Mouse (Mus musculus): ENCODE measurements around the gene Slc9a8. TPM values are rescaled to one million over a fixed set of nuclear protein-coding genes. Genes with fewer than 3 reads are reported as not detected.

The Slc9a8 gene
- polyA plus RNA-seq, 1 experiment from 2014 or later, result 21.4 TPM

- Histone ChIP-seq H3K4me2 (no peak overlapping the region), H3K9ac (no peak overlapping the region), H3K36me3 (peaks cover 46% of the 10 kb centered on the region), H3K27me3 (no peaks in the 10 kb centered on the region), H3K9me3 (no peaks in the 10 kb centered on the region), H3K27ac (no peak overlapping the region), H3K4me1 (peaks cover 44% of the 10 kb centered on the region), H3K4me3 (no peak overlapping the region)
- WGBS, result 81% methylated on average over 10 of the region's 10 CpGs
- no peak for ATAC-seq (ENCODE audit: borderline replicate concordance, extremely low read depth, low FRiP score, low TSS enrichment)
Observed at GRCm38 (mm10) chr2:167506546-167507260, 85.2 kb downstream of the Slc9a8 start.

GRCm38 (mm10) chr2:167507719-167508385 lies 86.3 kb downstream of the Slc9a8 start:
- peak overlapping the region; percentile 15; the same call in 1 of the 2 replicates for H3K27ac ChIP-seq
- no peak for ATAC-seq (ENCODE audit: borderline replicate concordance, extremely low read depth, low FRiP score, low TSS enrichment)
- H3K4me1 ChIP-seq, result peaks cover 40% of the 10 kb centered on the region
- 72% methylated on average over 3 of the region's 3 CpGs for WGBS
- H3K4me2 ChIP-seq, result 0 out of 2 replicates have a peak overlapping the region, but pooled peaks have one; percentile 1
- no peaks in the 10 kb centered on the region for H3K9me3 ChIP-seq
- H3K4me3 ChIP-seq, result no peak overlapping the region
- no peaks in the 10 kb centered on the region for H3K27me3 ChIP-seq
- H3K9ac ChIP-seq, result no peak overlapping the region
- peaks cover 58% of the 10 kb centered on the region for H3K36me3 ChIP-seq

GRCm38 (mm10) chr2:167508569-167508968 lies 87.1 kb downstream of the Slc9a8 start:
- peaks cover 39% of the 10 kb centered on the region for H3K4me1 ChIP-seq
- ATAC-seq (ENCODE audit: borderline replicate concordance, extremely low read depth, low FRiP score, low TSS enrichment), result no peak
- no peak overlapping the region for H3K4me2 ChIP-seq
- peaks cover 65% of the 10 kb centered on the region for H3K36me3 ChIP-seq
- H3K9ac ChIP-seq, result no peak overlapping the region
- no peaks in the 10 kb centered on the region for H3K27me3 ChIP-seq
- no peaks in the 10 kb centered on the region for H3K9me3 ChIP-seq
- WGBS, result 90% methylated on average over 4 of the region's 4 CpGs
- H3K27ac ChIP-seq, result no peak overlapping the region
- H3K4me3 ChIP-seq, result no peak overlapping the region

GRCm38 (mm10) chr2:167510485-167510884 lies 89.0 kb downstream of the Slc9a8 start:
- Histone ChIP-seq H3K4me1 (peaks cover 23% of the 10 kb centered on the region), H3K9ac (no peak overlapping the region), H3K4me2 (no peak overlapping the region), H3K27ac (no peak overlapping the region), H3K36me3 (peaks cover 84% of the 10 kb centered on the region), H3K4me3 (no peak overlapping the region), H3K9me3 (no peaks in the 10 kb centered on the region), H3K27me3 (no peaks in the 10 kb centered on the region)
- WGBS, result 64% methylated on average over 3 of the region's 3 CpGs
- no peak for ATAC-seq (ENCODE audit: borderline replicate concordance, extremely low read depth, low FRiP score, low TSS enrichment)

- Histone ChIP-seq H3K27me3 (no peaks in the 10 kb centered on the region), H3K4me2 (no peak overlapping the region), H3K27ac (no peak overlapping the region), H3K4me1 (peaks cover 6% of the 10 kb centered on the region; the same call in 1 of the 2 replicates), H3K4me3 (no peak overlapping the region), H3K9ac (no peak overlapping the region), H3K9me3 (no peaks in the 10 kb centered on the region), H3K36me3 (peaks cover 98% of the 10 kb centered on the region)
- ATAC-seq (ENCODE audit: borderline replicate concordance, extremely low read depth, low FRiP score, low TSS enrichment), result no peak
- 95% methylated on average over 9 of the region's 9 CpGs for WGBS
Observed at GRCm38 (mm10) chr2:167512365-167512764, 90.9 kb downstream of the Slc9a8 start.

GRCm38 (mm10) chr2:167512970-167513369 lies 91.5 kb downstream of the Slc9a8 start:
- 89% methylated on average over 5 of the region's 5 CpGs for WGBS
- H3K4me1 ChIP-seq, result 0 out of 2 replicates have a peak, but pooled peaks cover 2% of the 10 kb centered on the region
- H3K27ac ChIP-seq, result no peak overlapping the region
- H3K4me2 ChIP-seq, result no peak overlapping the region
- no peak overlapping the region for H3K9ac ChIP-seq
- peaks cover 98% of the 10 kb centered on the region for H3K36me3 ChIP-seq
- H3K4me3 ChIP-seq, result no peak overlapping the region
- ATAC-seq (ENCODE audit: borderline replicate concordance, extremely low read depth, low FRiP score, low TSS enrichment), result no peak
- no peaks in the 10 kb centered on the region for H3K9me3 ChIP-seq
- no peaks in the 10 kb centered on the region for H3K27me3 ChIP-seq

- Histone ChIP-seq H3K4me1 (no peaks in the 10 kb centered on the region), H3K4me3 (no peak overlapping the region), H3K27me3 (no peaks in the 10 kb centered on the region), H3K27ac (no peak overlapping the region), H3K9me3 (no peaks in the 10 kb centered on the region), H3K9ac (no peak overlapping the region), H3K36me3 (peaks cover 87% of the 10 kb centered on the region), H3K4me2 (no peak overlapping the region)
- no peak for ATAC-seq (ENCODE audit: borderline replicate concordance, extremely low read depth, low FRiP score, low TSS enrichment)
- WGBS, result 94% methylated on average over 4 of the region's 4 CpGs
Observed at GRCm38 (mm10) chr2:167514641-167515040, 93.1 kb downstream of the Slc9a8 start.

GRCm38 (mm10) chr2:167515688-167516087 lies 94.2 kb downstream of the Slc9a8 start:
- 86% methylated on average over 5 of the region's 5 CpGs for WGBS
- H3K4me1 ChIP-seq, result no peaks in the 10 kb centered on the region
- H3K36me3 ChIP-seq, result peaks cover 76% of the 10 kb centered on the region
- no peaks in the 10 kb centered on the region for H3K27me3 ChIP-seq
- H3K4me3 ChIP-seq, result no peak overlapping the region
- no peak for ATAC-seq (ENCODE audit: borderline replicate concordance, extremely low read depth, low FRiP score, low TSS enrichment)
- no peak overlapping the region for H3K9ac ChIP-seq
- H3K4me2 ChIP-seq, result no peak overlapping the region
- no peak overlapping the region for H3K27ac ChIP-seq
- no peaks in the 10 kb centered on the region for H3K9me3 ChIP-seq

- Histone ChIP-seq H3K4me3 (no peak overlapping the region), H3K36me3 (peaks cover 36% of the 10 kb centered on the region), H3K4me2 (no peak overlapping the region), H3K27me3 (no peaks in the 10 kb centered on the region), H3K9ac (no peak overlapping the region), H3K27ac (no peak overlapping the region), H3K9me3 (no peaks in the 10 kb centered on the region), H3K4me1 (no peaks in the 10 kb centered on the region)
- 70% methylated on average over 5 of the region's 5 CpGs for WGBS
- no peak for ATAC-seq (ENCODE audit: borderline replicate concordance, extremely low read depth, low FRiP score, low TSS enrichment)
Observed at GRCm38 (mm10) chr2:167519606-167520252, 98.2 kb downstream of the Slc9a8 start.

Other genes with a start within 250 kb of the Slc9a8 start
- gene Kcnb1, start 231.6 kb upstream of the Slc9a8 start, polyA plus RNA-seq (2015; fragmentation: Nextera tagmentation; extraction: Ambion mirVana), result 0.25 and 0.31 TPM in 2 replicates
- 14.5 and 15.7 TPM in 2 replicates for gene Ptgis, start 181.1 kb upstream of the Slc9a8 start, polyA plus RNA-seq (2015; fragmentation: Nextera tagmentation; extraction: Ambion mirVana)
- 13.6 and 15.8 TPM in 2 replicates for gene B4galt5, start 72.5 kb upstream of the Slc9a8 start, polyA plus RNA-seq (2015; fragmentation: Nextera tagmentation; extraction: Ambion mirVana)
- gene Rnf114, start 70.9 kb downstream of the Slc9a8 start, polyA plus RNA-seq (2015; fragmentation: Nextera tagmentation; extraction: Ambion mirVana), result 99.8 and 102 TPM in 2 replicates
- 12.3 and 15.7 TPM in 2 replicates for gene Spata2, start 71.2 kb downstream of the Slc9a8 start, polyA plus RNA-seq (2015; fragmentation: Nextera tagmentation; extraction: Ambion mirVana)
- gene Snai1, start 116.5 kb downstream of the Slc9a8 start, polyA plus RNA-seq (2015; fragmentation: Nextera tagmentation; extraction: Ambion mirVana), result 107 and 109 TPM in 2 replicates
- gene Ube2v1, start 210.4 kb downstream of the Slc9a8 start, polyA plus RNA-seq (2015; fragmentation: Nextera tagmentation; extraction: Ambion mirVana), result 280 and 282 TPM in 2 replicates
- 3.2 and 3.5 TPM in 2 replicates for gene Gm20431, start 239.8 kb downstream of the Slc9a8 start, polyA plus RNA-seq (2015; fragmentation: Nextera tagmentation; extraction: Ambion mirVana)

Data from lung, embryonic 15.5 days (tissue).